Mouse (Mus musculus) intestine, embryonic 14.5 days (tissue): ENCODE results near the gene Zfp821. TPM values are rescaled to one million over a fixed set of nuclear protein-coding genes. Genes with fewer than 3 reads are reported as not detected.

ENCODE experiments used
- ATAC-seq: fragments of 200-750 bp; cut with Nextera tagmentation; replicated peaks from 2 replicates; pipeline ENCODE4 v1.8.0; 2017; ENCODE audit warnings: low read depth, moderate number of reproducible peaks, moderate TSS enrichment, moderate library complexity; ENCODE audit not compliant: low FRiP score, low TSS enrichment
- DNase-seq: peaks from one replicate; pipeline ENCODE4 v3.0.0-alpha.2; 2018; ENCODE audit warnings: low spot score
- H3K27ac ChIP-seq: fragments of 300-500 bp; sonication (generic); 2 replicates; pipeline ENCODE4 v1.5.1; 2014; ENCODE audit warnings: low read depth, mild to moderate bottlenecking, control low read depth
- H3K27me3 ChIP-seq: fragments of 300-500 bp; sonication (generic); replicated peaks from 2 replicates; pipeline ENCODE4 v1.6.1; 2014; ENCODE audit warnings: low read length, control low read depth; ENCODE audit not compliant: control insufficient read depth, insufficient read depth
- H3K36me3 ChIP-seq: fragments of 300-500 bp; sonication (generic); 2 replicates; pipeline ENCODE4 v1.6.1; 2014; ENCODE audit warnings: low read length, control low read depth; ENCODE audit not compliant: control insufficient read depth, insufficient read depth
- H3K4me1 ChIP-seq: fragments of 300-500 bp; sonication (generic); replicated peaks from 2 replicates; pipeline ENCODE4 v1.6.1; 2014; ENCODE audit warnings: low read length, control low read depth, mixed read lengths; ENCODE audit not compliant: control insufficient read depth, insufficient read depth
- H3K4me2 ChIP-seq: fragments of 300-500 bp; sonication (generic); 2 replicates; pipeline ENCODE4 v1.6.1; 2014; ENCODE audit warnings: low read length
- H3K4me3 ChIP-seq: fragments of 300-500 bp; sonication (generic); 2 replicates; pipeline ENCODE4 v1.5.1; 2014; ENCODE audit warnings: low read depth, low read length, control low read depth, mixed read lengths
- H3K9ac ChIP-seq: fragments of 300-500 bp; sonication (generic); 2 replicates; pipeline ENCODE4 v1.6.1; 2014; ENCODE audit warnings: mild to moderate bottlenecking, low read length
- H3K9me3 ChIP-seq: fragments of 300-500 bp; sonication (generic); 2 replicates; pipeline ENCODE4 v1.6.1; 2016; ENCODE audit warnings: low read length, control low read depth; ENCODE audit not compliant: control insufficient read depth
- WGBS: fragments of 180-500 bp; shearing (Covaris S2); extraction: QIAGEN DNeasy Blood & Tissue Kit; methylation state at CpG from one replicate; pipeline ENCODE4 v1.1.7; 2014; 5-methylcytosine and 5-hydroxymethylcytosine counted together
- polyA plus RNA-seq: library from polyadenylated mRNA; unstranded; fragments of >200 nt; fragmentation: Nextera tagmentation; extraction: Ambion mirVana; gene quantifications from 2 replicates; pipeline ENCODE4 v1.2.1, GENCODE M21; 2014

Gene Zfp821
- polyA plus RNA-seq, 1 experiment from 2014 or later: 26.3 TPM

GRCm38 (mm10) chr8:109734018-109734417 is 28.7 kb downstream of the Zfp821 start:
- Histone ChIP-seq H3K27ac (no peak overlapping the region), H3K9ac (no peak overlapping the region), H3K36me3 (peaks cover 53% of the 10 kb centered on the region), H3K4me3 (no peak overlapping the region), H3K4me2 (no peak overlapping the region), H3K9me3 (no peaks in the 10 kb centered on the region), H3K27me3 (no peaks in the 10 kb centered on the region), H3K4me1 (peaks cover 8% of the 10 kb centered on the region)
- ATAC-seq (no peak), DNase-seq (no peak)
- WGBS: 83% methylated on average over 3 of the region's 3 CpGs

- H3K4me1 ChIP-seq: peaks cover 8% of the 10 kb centered on the region
- no peak for DNase-seq
- peak; percentile 16; the same call in 1 of the 2 replicates for ATAC-seq
- no peaks in the 10 kb centered on the region for H3K9me3 ChIP-seq
- WGBS: 7% methylated on average over 8 of the region's 8 CpGs
- peaks cover 30% of the 10 kb centered on the region for H3K36me3 ChIP-seq
- H3K27me3 ChIP-seq: no peaks in the 10 kb centered on the region
- peak overlapping the region; percentile 98 for H3K9ac ChIP-seq
- 0 out of 2 replicates have a peak overlapping the region, but pooled peaks have one; percentile 79 for H3K27ac ChIP-seq
- peak overlapping the region; percentile 92 for H3K4me3 ChIP-seq
- H3K4me2 ChIP-seq: peak overlapping the region; percentile 75
These were observed 31.5 kb downstream of the Zfp821 start for GRCm38 (mm10) chr8:109736819-109737218.

- under 1% methylated on average over 44 of the region's 59 CpGs for WGBS
- Histone ChIP-seq H3K27ac (peak within 1 kb of the TSS; percentile 79), H3K27me3 (no peaks in the 10 kb centered on the region), H3K4me3 (peak within 1 kb of the TSS; percentile 92), H3K4me1 (peaks cover 8% of the 10 kb centered on the region), H3K36me3 (peaks cover 24% of the 10 kb centered on the region), H3K9ac (peak within 1 kb of the TSS; percentile 98), H3K4me2 (peak within 1 kb of the TSS; percentile 75), H3K9me3 (no peaks in the 10 kb centered on the region)
- peak; percentile 98 for DNase-seq
- peak; percentile 90 for ATAC-seq
These were observed 32.1 kb downstream of the Zfp821 start, which contains the start of gene Atxn1l for GRCm38 (mm10) chr8:109737237-109738048. Atxn1l (minus strand) TSS chr8:109737739.

- Histone ChIP-seq H3K4me1 (peaks cover 8% of the 10 kb centered on the region), H3K36me3 (peaks cover 18% of the 10 kb centered on the region), H3K27ac (peak overlapping the region; percentile 79; the same call in 1 of the 2 replicates), H3K4me3 (peak overlapping the region; percentile 92), H3K27me3 (no peaks in the 10 kb centered on the region), H3K9me3 (no peaks in the 10 kb centered on the region), H3K9ac (peak overlapping the region; percentile 98; the same call in 1 of the 2 replicates), H3K4me2 (peak overlapping the region; percentile 75)
- WGBS: 69% methylated on average over 1 of the region's 1 CpGs
- no peak for DNase-seq
- no peak for ATAC-seq
These were observed 32.7 kb downstream of the Zfp821 start for GRCm38 (mm10) chr8:109738049-109738380.

GRCm38 (mm10) chr8:109747468-109748199 is 42.3 kb downstream of the Zfp821 start:
- no peak overlapping the region for H3K4me2 ChIP-seq
- DNase-seq: no peak
- H3K9ac ChIP-seq: no peak overlapping the region
- no peaks in the 10 kb centered on the region for H3K27me3 ChIP-seq
- H3K4me1 ChIP-seq: no peaks in the 10 kb centered on the region
- ATAC-seq: no peak
- H3K4me3 ChIP-seq: no peak overlapping the region
- WGBS: 73% methylated on average over 12 of the region's 12 CpGs
- H3K36me3 ChIP-seq: no peaks in the 10 kb centered on the region
- no peak overlapping the region for H3K27ac ChIP-seq
- no peaks in the 10 kb centered on the region for H3K9me3 ChIP-seq

GRCm38 (mm10) chr8:109750274-109750673 is 44.9 kb downstream of the Zfp821 start:
- no peak overlapping the region for H3K9ac ChIP-seq
- no peak overlapping the region for H3K4me2 ChIP-seq
- H3K4me3 ChIP-seq: no peak overlapping the region
- H3K4me1 ChIP-seq: no peaks in the 10 kb centered on the region
- H3K9me3 ChIP-seq: no peaks in the 10 kb centered on the region
- H3K36me3 ChIP-seq: no peaks in the 10 kb centered on the region
- H3K27me3 ChIP-seq: no peaks in the 10 kb centered on the region
- H3K27ac ChIP-seq: no peak overlapping the region
- no peak for DNase-seq
- no peak for ATAC-seq
- WGBS: 51% methylated on average over 5 of the region's 5 CpGs

GRCm38 (mm10) chr8:109750699-109751098 is 45.4 kb downstream of the Zfp821 start:
- ATAC-seq (no peak), DNase-seq (no peak)

GRCm38 (mm10) chr8:109751731-109752485 is 46.6 kb downstream of the Zfp821 start:
- ATAC-seq: no peak
- WGBS: 90% methylated on average over 20 of the region's 20 CpGs
- H3K4me3 ChIP-seq: no peak overlapping the region
- no peak overlapping the region for H3K9ac ChIP-seq
- H3K4me1 ChIP-seq: no peaks in the 10 kb centered on the region
- no peak overlapping the region for H3K4me2 ChIP-seq
- no peaks in the 10 kb centered on the region for H3K36me3 ChIP-seq
- no peak overlapping the region for H3K27ac ChIP-seq
- no peak for DNase-seq
- no peaks in the 10 kb centered on the region for H3K9me3 ChIP-seq
- H3K27me3 ChIP-seq: no peaks in the 10 kb centered on the region

More at GRCm38 (mm10) chr8:109750699-109751098, 45.4 kb downstream of the Zfp821 start:
- Histone ChIP-seq H3K9ac (no peak overlapping the region), H3K27me3 (no peaks in the 10 kb centered on the region), H3K4me1 (no peaks in the 10 kb centered on the region), H3K36me3 (no peaks in the 10 kb centered on the region), H3K9me3 (no peaks in the 10 kb centered on the region), H3K4me3 (no peak overlapping the region), H3K4me2 (no peak overlapping the region), H3K27ac (no peak overlapping the region)
- 71% methylated on average over 12 of the region's 12 CpGs for WGBS
